Mouse (Mus musculus) thymus, postnatal 14 days (tissue): ENCODE data around the gene Trim44.

Source experiments
- DNase-seq: peaks from one replicate; pipeline ENCODE4 v3.0.0; 2021

Gene Trim44

GRCm38 (mm10) chr2:102403982-102404381 lies 3.6 kb downstream of the Trim44 start:
- no peak for DNase-seq

- DNase-seq, result no peak
These were observed 4.3 kb downstream of the Trim44 start for GRCm38 (mm10) chr2:102403306-102403705.

- DNase-seq, result no peak
These were observed 6.3 kb downstream of the Trim44 start for GRCm38 (mm10) chr2:102401352-102401692.

- peak; percentile 90 for DNase-seq
These were observed 6.8 kb downstream of the Trim44 start for GRCm38 (mm10) chr2:102400605-102401351.

GRCm38 (mm10) chr2:102399864-102400604 lies 7.6 kb downstream of the Trim44 start:
- DNase-seq, result no peak

- no peak for DNase-seq
These were observed 11.1 kb downstream of the Trim44 start for GRCm38 (mm10) chr2:102396493-102396892.

GRCm38 (mm10) chr2:102393457-102393856 lies 14.2 kb downstream of the Trim44 start:
- DNase-seq, result no peak

- no peak for DNase-seq
These were observed 22.2 kb downstream of the Trim44 start for GRCm38 (mm10) chr2:102385328-102385902.

GRCm38 (mm10) chr2:102384496-102384895 lies 23.1 kb downstream of the Trim44 start:
- no peak for DNase-seq

- DNase-seq, result no peak
These were observed 23.6 kb downstream of the Trim44 start for GRCm38 (mm10) chr2:102384057-102384456.

- no peak for DNase-seq
These were observed 24.4 kb downstream of the Trim44 start for GRCm38 (mm10) chr2:102383069-102383834.

GRCm38 (mm10) chr2:102382519-102382918 lies 25.1 kb downstream of the Trim44 start:
- DNase-seq, result peak; percentile 18

- no peak for DNase-seq
These were observed 27.0 kb downstream of the Trim44 start for GRCm38 (mm10) chr2:102380581-102380980.

- DNase-seq, result no peak
These were observed 28.7 kb downstream of the Trim44 start for GRCm38 (mm10) chr2:102378928-102379327.

- DNase-seq, result no peak
These were observed 29.2 kb downstream of the Trim44 start for GRCm38 (mm10) chr2:102378381-102378780.

- DNase-seq, result no peak
These were observed 30.3 kb downstream of the Trim44 start for GRCm38 (mm10) chr2:102377370-102377769.

- no peak for DNase-seq
These were observed 34.1 kb downstream of the Trim44 start for GRCm38 (mm10) chr2:102373406-102374105.

- DNase-seq, result no peak
These were observed 34.9 kb downstream of the Trim44 start for GRCm38 (mm10) chr2:102372690-102373089.

GRCm38 (mm10) chr2:102371332-102371731 lies 36.3 kb downstream of the Trim44 start:
- no peak for DNase-seq

GRCm38 (mm10) chr2:102365983-102366545 lies 41.6 kb downstream of the Trim44 start:
- DNase-seq, result no peak

GRCm38 (mm10) chr2:102364565-102365200 lies 42.9 kb downstream of the Trim44 start:
- no peak for DNase-seq
